Mouse (Mus musculus): ENCODE data around the gene Nlrc5.
A peak's percentile ranks its signal among the peaks of the same experiment; 100 is the strongest.
"Not testable (repeated sequence)": the region's sequence is repeated elsewhere in the genome, so short reads cannot be mapped to it uniquely, and the experiment has no call there.

Gene Nlrc5

DNA sequence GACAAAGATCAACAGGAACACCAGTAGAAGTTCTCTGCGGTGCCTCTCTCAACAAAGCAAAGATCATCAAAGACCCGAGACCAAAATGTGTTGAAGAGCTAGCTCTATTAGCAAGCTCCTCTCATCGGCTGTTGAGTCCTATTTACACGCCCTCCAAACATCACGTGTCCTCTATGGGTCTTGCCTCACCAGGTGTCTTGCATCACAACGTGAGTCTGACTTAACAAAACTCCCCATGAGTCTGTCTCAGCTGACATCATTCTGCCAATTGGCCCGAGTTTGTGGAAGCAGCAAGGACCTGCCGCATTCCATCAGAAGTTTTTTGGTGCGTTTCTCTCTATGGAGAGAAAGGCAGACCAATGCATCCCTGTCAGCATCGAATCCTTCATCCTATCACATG lies 6.2 kb upstream of the Nlrc5 start:
- no peak for DNase-seq

DNA sequence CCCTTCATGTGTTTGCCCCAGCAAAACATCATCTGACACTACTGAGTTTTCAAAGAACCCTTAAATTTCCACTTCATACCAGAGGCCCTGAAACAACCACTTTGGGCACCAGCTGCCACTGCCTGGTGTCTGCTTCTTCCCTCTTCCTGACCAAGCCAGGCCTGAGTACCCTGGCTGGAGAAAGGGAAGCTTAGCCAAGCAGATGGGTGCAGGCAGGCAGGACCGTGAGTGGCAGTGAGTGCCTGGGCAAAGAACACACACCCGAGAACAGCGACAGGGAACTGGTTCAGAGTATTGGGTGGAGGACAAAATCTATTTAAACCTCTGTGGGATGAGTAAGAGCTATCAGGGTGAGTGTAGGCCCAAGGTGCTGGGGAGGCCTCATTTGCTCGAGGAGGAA lies 5.7 kb upstream of the Nlrc5 start:
- DNase-seq, result no peak

DNA sequence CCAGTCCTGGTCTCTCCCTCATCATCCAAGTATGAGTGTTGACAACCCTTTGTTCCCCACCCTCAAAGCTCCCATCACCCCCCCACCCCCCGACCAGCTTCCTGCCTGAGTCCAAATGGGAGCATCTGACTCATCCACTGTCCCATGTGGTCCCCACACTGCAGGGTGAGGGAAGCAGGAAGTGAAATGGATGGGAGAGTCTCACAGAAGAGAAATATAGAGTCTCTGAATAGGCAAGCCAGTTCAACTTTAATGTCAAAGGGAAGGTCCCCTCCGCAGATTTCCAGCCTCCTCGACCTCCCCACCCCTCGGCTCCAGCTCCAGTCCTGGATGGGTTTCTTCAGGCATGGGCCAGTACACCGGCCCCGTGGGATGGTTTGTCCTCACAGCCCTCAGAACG lies 4.8 kb upstream of the Nlrc5 start:
- no peak for DNase-seq

DNA sequence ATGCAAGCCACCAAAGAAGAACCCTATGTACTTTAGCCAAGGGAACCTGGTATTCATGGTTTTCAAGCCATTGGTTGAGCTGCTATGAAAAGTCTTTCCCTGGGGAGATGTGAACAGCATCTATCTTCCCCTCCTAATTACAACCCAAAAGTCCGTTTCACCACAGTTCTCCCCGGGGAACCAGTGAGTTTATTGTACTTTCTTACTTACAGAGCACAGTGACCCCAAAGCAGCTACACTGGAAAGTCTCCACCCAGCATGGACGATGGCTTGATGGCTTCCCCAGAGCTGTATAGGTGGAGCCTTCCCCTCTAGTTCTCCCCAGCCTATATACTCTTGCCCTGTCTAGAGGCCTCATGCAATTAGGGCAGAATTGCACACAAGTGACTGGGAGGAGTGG lies 1.9 kb upstream of the Nlrc5 start:
- DNase-seq, result no peak

DNA sequence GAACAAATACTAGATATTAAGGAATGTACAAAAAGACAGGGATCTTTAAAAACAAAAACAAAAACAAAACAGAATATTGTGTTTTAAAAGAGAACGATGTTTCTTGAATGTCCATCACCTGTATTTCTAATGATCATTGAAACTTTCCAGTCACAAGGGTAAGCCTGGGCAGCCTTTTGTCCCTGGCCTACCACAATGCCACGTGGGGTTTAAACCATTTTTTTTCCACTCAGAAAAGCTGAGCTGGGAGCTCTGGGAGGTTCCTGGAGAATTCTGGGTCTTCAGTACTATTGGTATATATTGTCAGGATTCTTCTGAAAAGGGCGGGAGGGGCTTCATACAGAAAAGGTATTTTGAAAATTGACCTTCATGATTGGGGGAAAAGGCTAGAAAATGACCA lies 802 bp downstream of the Nlrc5 start:
- no peak for DNase-seq

DNA sequence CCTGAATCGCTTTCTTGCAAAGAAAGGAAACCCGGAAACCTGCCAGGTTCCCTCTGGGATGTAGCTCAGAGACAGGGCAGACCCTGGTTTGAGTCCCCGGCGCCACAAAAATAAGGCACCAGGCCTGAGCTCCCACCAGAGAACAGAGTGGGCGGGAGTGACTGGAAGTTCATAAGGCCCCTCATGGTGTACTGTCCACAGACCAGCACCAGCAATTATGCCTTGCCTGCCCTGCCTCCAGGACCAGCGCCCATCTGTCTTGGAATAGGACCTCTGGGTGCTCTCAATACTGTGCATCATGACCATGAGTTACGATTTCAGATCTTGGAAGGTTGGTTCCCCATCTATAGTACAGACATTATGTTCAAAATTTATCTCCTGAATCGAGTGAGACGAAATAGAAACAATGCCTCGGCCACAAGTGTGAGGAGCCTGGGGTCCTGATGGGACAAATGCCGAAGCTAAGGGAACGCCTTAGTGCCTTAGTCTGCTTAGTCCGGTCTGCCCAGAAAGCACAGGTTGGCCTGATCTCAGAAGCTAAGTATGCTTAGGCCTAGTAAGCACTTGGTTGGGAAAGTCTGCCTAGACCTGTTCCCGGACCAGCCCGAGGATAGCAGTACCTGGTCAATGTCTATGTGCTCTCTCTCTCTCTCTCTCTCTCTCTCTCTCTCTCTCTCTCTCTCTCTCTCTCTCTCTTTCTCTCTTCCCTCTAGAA lies 1.4 kb downstream of the Nlrc5 start:
- DNase-seq, result no peak

DNA sequence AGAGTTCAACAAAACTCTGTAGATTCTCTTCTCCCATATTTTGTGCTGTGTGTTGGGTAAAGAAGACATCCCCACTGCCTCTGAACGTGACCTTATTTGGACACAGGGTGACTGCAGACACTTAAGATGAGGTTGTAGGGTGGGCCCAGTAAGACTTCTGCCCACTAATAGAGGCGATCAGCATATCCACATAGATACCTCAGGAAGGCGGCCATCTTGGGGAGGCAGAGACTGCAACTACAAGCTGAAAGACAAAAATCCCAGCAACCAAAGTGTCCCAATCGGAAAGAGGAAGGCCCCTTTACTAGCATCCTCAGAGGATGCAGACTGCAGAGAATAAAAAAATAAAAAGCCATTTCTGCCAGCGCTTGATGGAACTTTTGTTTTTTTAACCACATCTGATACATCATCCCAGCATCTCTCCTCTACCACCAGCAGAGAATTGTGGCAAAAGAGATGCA lies 2.0 kb downstream of the Nlrc5 start:
- no peak for DNase-seq

DNA sequence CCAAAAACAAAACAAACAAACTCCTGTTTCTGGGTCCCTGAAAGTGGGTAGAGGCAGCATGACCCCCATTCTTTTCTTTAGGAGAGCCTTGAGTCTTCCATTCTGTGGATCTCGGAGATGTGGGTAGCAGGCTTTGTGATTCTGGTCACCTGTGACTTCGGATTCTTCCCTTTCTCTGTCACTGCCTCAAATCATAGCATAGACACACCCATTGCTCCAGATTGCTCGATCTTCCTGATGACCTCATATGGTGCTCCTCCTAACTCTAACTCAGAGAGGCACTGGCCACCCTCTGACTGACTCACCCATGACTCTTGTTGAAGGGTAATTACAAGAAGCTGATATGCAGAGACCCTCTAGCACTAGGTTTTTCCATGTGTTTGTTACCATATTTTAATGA lies 2.7 kb downstream of the Nlrc5 start:
- no peak for DNase-seq

DNA sequence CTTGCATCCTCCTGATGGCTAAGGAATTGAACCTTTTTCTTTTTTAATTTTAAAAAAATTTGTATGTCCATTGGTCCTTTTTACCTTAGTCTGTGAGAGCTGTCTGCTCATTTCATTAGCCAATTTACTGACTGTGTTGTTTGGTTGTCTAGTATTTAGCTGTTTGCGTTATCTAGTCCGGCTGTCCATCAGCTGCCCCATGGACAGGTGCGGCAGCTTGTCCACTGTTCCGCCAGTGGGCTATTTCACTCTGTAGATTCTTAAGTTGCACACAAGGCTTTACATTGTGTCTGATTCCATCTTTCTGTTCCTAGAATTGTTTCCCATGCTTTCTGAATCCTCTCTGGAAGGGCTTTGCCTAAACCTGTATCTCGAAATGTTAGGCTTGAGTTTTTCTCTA lies 4.5 kb downstream of the Nlrc5 start:
- no peak for DNase-seq

DNA sequence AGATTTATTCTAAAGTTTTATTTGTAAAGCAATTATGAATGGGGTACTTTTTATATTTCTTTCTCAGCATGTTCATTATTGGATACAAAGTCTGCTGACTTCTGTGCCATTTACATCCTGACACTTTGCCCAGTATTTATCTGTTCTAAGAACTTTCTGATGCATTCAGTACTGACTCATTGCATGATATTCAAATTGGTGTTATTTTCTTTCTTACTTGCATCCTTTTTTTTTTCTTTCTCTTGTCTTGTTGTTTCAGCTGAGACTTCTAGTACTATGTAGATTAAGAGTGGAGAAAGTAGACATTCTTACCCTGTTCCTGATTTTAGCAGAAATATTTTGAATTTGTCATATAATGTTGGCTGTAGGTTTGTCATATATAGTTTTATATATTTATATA lies 5.5 kb downstream of the Nlrc5 start:
- no peak for DNase-seq

DNA sequence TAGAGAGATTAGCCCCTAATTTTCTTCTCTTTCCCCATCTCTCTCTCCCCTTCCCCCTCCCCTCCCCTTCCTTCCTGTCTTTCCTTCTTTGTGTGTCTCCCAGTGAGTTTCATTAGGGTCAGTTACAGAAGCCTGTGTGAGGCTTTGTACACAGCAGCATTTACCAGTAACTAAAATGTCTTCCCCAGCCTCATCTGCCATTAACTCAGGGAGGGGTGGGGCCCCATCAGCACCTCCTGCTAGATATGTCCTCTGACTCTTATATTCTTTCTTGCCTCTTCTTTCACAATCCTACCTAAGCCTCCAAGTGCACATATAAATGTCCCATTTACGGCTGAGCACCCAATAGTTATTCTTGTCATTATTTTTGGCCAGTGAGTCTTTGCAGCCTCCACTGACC lies 6.2 kb downstream of the Nlrc5 start:
- no peak for DNase-seq

DNA sequence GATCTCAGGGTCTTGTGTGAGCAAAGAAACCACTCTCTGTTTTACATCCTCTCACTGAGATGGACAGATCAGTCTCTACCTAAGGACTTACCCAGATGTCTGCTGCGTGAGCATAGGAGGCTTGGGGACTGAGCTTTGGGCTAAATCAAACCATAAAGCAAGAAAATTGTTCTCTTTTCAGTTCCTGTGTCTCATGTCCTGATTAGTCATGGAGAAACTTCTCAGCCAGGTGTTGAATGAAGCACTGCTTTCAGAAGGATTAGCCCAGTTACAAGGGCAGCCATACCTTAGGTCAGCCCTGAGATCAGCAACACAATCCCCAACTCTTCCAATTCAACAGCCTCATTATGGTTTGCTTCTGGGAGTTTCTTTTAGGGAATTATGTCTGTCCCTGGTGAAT lies 7.5 kb downstream of the Nlrc5 start:
- DNase-seq, result no peak

DNA sequence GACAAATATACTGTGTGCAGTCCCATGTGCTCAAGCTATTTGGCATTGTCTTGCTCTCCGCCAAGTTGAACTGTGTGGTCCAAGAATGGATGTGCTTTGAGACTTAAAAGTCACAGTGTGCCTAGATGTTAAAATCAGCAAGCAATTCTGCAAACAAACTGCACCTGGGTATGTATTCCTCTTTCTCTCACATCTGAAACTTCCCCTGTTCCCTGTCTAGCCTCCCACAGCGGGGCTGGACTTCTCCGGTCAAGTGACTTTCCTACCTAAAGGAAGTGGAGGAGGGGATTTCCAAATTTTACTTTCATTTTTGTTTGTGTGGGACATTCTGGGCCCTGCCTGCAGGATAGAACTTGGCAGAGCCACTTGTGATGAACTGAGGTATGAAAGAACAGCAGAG lies 9.0 kb downstream of the Nlrc5 start:
- peak; percentile 10 to 13 for DNase-seq

DNA sequence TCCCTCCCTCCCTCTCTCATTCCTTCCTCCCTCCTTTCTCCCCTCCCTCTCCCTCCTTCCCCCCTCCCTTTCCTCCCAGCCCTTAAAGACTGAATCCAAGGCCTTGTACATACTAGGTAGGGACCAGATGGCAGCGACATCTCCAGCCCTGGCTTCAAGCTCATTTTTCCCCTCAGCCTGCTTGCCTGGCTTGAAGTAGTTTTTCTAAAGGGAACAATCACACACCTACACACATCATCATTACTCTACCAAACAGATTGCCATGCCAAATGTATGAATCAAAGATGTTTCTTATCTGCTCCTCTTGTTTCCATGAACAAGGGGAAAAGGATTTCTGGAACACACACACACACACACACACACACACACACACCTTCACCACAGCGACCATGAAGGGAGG lies 10.3 kb downstream of the Nlrc5 start:
- DNase-seq, result no peak

DNA sequence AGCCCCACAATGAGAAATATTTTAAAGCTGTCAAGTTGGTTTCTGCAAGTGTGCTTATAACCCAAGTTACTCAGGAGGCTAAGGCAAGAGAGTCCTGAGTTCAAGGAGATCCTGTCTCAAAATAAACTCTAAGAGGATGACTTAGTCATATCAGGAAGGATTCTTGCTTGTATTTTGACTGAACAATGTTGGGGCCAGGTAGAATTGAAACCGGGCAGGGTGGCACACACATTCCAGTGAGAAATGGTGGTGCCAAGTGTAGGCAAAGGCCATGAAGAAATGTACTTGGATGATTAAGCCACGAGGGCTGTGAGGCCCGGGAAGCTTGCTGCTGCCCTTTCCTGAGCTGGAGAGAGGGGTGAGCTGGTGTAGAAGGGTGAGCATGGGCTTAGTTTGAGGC lies 13.0 kb downstream of the Nlrc5 start:
- no peak for DNase-seq

DNA sequence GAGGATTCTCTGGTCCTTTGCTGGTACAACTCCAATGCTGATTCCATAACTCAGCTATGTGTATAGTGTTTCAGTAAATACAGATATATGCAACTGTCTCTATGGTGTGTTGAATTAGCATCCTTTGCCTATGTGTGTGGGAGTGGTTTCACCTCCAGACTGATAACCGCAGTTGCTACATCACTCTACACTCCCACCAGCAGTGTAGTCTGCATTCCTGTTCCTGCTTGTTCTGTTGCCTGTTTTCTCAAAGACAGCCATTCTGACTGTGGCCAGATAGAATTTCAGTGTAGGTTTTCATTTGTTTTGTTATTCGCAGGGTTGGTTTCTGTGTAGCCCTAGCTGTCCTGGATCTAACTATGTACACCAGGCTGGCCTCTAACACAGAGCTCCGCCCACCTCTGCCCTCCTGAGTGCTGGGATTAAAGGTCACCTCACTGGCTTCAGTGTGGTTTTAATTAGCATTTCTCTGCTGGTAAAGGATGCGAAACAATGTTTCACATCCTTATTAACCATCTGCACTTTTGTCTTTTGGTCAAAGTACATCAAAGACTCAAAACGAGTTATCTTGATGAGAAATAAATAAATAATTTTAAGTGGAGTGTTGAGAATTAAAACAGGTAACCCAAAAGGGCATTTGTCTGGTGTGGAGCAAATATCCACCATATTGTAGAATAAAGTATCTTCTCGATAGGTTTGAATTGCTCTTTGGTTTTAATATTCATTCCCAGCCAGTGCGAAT lies 13.6 kb downstream of the Nlrc5 start:
- peak; percentile 44 to 62 for DNase-seq

DNA sequence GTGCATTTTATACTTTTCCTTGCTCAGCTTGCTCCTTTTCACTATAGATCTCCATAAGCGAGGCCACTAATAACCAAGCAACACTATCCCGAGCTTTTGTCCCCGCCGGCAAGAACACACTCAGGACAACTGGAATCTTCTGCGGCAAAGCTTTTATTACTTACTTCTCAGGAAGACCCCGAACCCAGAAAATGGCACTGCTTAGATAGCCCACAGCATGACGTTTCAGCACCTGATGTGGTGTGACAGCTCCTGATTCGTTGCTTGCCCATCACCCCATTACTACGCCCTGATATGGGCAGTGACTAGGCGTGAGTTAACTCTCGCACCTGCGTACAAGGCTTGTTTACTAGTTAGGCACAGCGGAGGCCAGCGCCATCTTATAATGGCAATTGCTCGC lies 18.8 kb downstream of the Nlrc5 start:
- not testable (repeated sequence) for DNase-seq

DNA sequence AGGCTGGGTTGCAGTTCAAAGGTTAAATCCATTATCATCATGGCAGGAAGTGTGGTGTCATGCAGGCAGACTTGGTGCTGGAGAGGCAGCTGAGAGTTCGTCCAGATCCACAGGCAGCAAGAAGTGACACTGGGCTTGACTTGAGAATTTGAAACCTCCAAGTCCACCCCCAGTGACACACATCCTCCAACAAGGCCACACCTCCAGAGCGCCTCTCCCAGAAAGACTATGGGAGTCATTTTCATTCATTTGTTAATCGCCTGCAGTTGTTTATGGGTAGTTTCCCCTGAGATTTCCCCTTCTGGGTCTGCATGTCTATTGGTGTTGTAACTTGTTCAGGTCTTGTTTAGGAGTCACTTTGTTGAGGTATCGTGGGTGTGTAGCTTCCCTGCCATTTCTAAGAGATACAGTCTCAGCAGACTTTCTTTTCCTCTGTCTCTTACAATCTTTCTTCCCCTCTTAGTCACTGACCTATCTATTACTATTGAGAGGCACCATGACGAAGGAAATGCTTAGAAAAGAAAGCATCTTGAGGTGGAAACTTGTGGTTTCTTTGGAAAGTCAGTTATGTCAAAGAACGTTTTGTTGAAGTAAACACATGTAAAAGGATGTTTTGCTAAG lies 19.8 kb downstream of the Nlrc5 start:
- no peak for DNase-seq

DNA sequence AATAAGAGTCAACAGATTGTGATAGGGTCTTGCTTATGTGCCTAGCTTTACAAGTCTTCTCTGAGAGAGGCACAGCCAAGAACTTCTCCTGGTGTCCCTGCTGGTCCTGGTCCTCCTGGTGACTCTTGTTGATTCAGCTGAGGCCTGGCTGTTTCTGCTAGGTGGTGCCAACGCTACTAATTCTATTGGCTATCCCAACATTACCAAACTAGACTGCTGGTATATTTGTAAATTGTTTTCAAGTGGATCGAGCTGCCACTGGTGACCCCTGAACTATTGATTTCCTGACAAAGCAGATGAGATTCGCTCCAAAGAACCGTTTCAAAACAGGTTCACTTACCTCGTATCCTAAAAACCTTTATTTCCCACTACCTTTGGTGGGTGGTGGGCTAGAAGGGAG lies 20.7 kb downstream of the Nlrc5 start:
- no peak for DNase-seq

DNA sequence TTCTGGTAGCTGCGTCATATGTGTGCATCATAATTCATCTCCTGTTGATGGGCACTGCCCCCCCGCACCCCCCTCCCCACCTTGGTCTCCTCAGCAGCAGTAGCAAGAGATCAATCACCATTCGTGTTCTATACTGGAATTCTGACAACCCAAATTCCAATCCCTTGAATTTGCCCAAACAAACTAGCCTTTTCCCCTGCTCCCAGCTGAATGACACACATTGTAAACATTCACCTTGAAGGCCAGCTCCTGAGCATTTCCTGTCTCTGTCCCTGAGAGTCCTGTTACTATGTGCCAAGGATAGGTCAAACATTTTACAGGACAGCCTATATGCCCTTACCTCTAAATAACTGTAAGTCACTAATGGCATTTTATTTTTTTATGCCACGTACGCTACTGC lies 21.9 kb downstream of the Nlrc5 start:
- DNase-seq, result no peak

DNA sequence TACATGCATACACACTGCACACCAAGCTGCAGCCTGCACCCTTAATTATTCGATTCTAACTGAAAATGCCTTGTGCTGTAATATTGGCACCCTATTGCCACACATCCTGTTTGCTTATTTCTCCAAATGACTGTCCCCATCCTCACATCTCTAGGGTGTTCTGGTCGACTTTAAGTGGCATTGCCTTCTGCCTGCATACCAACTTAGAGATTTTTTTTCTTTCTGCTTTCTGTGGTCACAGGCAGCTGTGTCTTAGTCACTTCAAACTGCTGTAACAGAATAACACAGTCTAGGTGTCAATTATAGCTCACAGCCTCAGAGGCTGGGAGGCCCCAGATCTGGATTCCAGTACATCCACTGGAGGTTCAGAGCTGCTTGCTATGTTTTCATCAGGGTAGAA lies 24.4 kb downstream of the Nlrc5 start:
- DNase-seq, result no peak

DNA sequence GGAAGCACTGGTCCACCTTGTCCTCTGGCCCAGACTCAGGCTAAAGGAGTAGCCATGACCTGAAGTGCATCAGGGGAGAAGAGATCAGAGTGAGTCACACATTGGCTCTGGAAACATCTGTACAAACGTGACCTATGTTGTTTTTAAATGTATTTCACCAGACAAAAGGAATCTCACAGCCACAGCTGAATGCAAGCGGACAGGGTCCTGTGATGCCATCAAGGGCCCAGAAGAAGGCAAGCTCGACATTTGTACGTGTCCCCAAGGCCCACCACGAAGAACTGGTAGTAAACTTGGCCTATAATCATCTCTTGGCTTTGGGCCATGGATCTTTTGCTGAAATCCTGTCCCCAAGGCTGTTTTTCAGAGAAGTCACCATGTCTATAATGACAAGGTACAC lies 35.5 kb downstream of the Nlrc5 start:
- DNase-seq, result no peak

DNA sequence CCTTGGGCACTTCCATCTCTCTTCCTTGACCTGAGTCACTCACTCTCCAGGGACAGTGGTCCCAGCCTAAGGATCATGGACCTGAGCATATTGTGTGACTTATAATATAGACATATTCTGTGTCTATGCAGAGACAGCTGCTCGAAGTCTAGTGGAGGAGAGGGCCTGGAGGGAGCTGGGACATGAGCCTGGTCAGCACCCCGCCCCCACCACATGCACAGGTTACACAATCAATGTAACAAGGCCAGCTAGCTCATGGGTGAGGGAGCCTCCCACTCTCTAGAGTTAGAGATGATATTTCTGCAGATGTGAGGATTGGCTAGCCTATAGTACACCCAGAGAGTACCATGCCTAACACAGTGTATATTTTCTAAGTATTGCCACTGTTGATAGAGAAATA lies 36.6 kb downstream of the Nlrc5 start:
- DNase-seq, result no peak

DNA sequence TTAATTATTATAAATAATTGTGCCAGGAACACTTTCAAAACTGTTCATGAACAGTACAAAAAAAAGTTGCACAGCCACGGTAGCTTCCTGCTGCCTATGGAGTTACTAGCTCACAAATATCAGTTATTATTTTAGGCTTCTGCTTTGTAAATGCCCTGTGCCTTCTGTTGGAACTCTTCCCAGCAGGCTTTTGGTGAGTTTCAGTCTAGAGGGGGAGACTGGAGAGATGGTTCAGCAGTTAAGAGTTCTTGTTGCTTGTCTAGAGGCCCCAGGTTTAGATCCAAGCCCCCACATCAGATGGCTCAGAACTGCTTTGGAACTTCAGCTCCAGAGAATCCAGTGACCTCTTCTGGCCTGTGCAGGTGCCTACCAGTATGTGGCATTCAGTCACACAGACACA lies 37.1 kb downstream of the Nlrc5 start:
- DNase-seq, result no peak

All from kidney, adult 8-10 months (tissue).